Mouse (Mus musculus) megakaryocyte, embryonic 14.5 days (primary cell): ENCODE results near the gene Megf8.

Source experiments
- FLI1 ChIP-seq: IDR thresholded peaks from 2 replicates; pipeline ENCODE4 v1.6.1; 2012; ENCODE audit warnings: low read length, inconsistent platforms, mixed read lengths
- GATA1 ChIP-seq: IDR thresholded peaks from 3 replicates; pipeline ENCODE4 v1.6.1; 2012; ENCODE audit warnings: mixed read lengths, low read length, inconsistent platforms, borderline replicate concordance

DNA sequence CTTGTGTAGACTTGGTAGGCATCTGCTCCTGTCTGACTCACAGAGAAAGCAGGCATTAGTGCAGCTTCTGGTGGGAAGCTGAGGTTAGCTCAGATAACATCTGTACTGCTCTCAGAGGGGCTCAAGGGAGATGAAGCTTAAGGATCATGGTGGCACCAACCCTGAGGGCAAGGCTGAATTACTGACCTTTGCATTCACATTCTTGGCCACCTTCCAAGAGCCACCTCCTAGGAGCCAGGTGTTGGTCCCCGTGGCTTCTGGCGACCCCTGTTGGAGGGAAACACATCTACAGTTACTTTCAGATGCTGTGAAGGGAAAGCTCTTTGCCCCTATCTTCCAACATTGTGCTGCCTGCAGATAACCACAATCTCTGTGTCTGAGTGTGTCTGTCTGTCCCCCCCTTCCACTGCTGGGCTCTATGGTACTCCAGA lies 85.7 kb downstream of the Megf8 start:
- TF ChIP-seq FLI1 (no peak), GATA1 (no peak)
